Mouse (Mus musculus): ENCODE measurements around the gene B230217C12Rik.

B230217C12Rik gene

DNA sequence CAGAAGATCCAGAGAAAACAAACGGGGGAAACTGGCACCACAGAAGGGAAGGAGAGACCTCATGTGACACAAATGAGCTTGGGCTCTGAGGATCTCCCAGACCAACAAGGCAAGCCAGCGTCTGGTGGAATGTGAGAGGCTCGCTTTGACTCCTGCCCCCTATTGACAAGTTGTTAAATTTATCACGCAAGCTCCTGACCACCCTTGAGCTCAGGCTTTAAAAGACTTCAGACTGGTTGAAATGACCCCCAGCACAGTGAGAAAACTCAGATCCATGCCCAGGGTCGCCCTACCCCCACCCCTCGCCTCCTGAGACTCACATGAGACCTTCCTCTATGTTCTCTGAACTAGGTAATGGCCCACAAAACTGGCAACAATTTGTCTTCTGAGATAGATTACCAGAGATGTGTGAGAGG, at the start of gene B230217C12Rik:
TSS of gene B230217C12Rik (plus strand) at position 242 of the 416 bp plus-strand sequence.
- DNase-seq (ENCODE audit: low spot score): peak; percentile 35

GRCm38 (mm10) chr11:97793165-97793564, 47.4 kb upstream of the B230217C12Rik start:
- DNase-seq (ENCODE audit: low spot score): no peak

- peak; percentile 70 for DNase-seq (ENCODE audit: low spot score)
Observed at GRCm38 (mm10) chr11:97796910-97797309, 43.7 kb upstream of the B230217C12Rik start.

GRCm38 (mm10) chr11:97797369-97798082, 43.1 kb upstream of the B230217C12Rik start:
- DNase-seq (ENCODE audit: low spot score): no peak

DNA sequence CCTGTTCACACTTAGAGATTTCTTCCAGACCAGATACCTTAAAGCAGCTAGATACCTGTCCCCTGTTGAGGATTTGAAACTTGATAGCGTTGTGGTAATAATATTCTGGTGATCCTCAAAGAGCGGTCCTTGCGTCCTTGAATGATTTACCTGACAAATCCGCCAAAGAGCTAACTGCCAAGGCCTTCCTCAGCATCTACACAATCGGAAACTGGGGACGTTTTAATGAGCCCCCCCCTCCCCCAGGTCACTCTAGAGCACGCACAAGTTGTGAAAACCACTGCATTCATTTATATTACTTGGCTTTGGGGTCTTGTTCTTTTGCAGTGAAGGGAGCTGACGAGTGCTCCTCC, 42.5 kb upstream of the B230217C12Rik start:
- no peak for DNase-seq (ENCODE audit: low spot score)

DNA sequence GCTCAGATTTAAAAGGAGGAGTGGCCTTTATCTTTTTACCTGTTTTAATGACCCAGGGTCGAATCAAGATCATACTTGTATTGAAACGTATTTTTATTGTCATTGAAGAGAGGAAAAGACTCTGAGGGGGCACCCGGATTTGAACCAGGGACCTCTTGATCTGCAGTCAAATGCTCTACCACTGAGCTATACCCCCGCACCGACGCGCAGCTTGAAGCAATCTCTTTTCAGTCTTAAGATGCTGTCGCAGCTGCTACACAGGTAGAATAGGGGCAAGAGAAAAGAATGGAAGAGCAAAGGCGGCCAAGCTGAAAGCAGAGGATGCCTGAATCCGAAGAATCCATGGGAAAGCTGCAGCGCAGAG, 41.8 kb upstream of the B230217C12Rik start, which contains the start of gene Lasp1:
TSS of gene Lasp1 (plus strand) at position 219 of the 364 bp plus-strand sequence.
- DNase-seq (ENCODE audit: low spot score): peak; percentile 90

GRCm38 (mm10) chr11:97799146-97799993, 41.2 kb upstream of the B230217C12Rik start:
- peak; percentile 90 for DNase-seq (ENCODE audit: low spot score)

DNA sequence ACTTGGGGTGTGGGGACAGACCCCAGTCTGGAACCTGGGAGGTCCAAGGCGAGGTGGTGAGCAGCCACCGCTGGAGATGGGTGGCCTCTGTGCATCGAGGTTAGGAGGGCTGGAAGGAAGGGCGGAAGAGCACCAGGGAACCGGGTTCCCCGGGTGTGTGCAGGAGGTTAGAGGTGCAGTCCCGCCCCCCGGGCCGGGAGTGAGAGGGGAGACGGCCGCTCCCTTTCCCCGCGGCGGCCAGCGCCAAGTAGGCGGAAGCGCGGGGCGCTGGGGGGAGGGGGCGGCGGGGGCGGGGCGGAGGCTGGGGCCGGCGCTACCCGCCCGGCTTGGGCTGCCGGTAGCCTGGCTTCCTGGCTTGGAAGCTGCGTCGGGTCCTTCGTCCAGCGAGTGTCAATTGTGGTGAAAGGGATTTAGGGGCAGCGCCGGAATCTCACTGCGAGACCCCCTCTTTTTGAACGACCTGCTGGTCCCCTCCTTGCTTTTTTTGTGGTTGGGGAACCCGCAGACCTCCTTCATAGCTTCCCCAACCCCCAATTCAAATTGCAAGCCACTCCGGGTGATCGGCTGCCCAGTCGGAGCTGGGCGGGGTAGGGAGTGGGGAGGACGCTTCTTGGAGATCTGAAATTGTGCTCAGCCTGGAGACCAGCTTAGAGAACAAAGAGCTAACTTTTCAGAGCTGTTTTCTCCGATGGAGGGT, 40.4 kb upstream of the B230217C12Rik start:
- peak; percentile 83 for DNase-seq (ENCODE audit: low spot score)

GRCm38 (mm10) chr11:97800691-97801408, 39.7 kb upstream of the B230217C12Rik start:
- peak; percentile 80 for DNase-seq (ENCODE audit: low spot score)

GRCm38 (mm10) chr11:97801409-97802193, 39.0 kb upstream of the B230217C12Rik start:
- peak; percentile 72 for DNase-seq (ENCODE audit: low spot score)

DNA sequence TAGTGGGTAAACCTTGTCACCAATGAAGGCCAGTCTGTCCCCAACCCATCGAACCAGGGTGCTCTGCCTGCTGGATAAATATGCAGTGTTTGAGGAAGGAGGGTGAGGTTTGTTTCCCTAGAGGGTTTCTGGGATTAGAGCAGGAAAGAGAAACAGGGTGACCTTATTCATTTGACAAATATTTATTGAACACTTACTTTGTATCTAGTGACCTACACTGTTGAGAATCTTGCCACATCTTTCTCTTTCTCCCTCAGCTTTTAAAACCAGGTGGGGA, 38.4 kb upstream of the B230217C12Rik start:
- no peak for DNase-seq (ENCODE audit: low spot score)

DNA sequence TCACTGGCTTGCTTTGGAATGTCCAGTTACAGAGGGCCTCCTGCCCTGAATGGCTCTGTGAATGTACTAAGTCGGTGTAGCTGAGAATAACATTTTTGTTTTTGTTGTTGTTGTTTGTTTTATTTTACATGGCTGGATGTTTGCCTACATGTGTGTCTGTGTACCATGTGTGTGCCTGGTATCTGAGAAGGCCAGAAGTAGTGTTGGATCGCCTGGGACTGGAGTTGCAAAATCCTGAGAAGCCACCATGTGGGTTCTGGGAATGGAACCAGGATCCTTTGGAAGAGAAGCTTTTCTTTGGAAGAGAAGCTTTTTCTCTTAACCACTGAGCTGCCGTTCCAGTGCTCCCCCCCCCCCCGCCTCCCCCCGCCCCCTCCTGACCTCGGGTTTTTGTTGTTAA, 38.1 kb upstream of the B230217C12Rik start:
- DNase-seq (ENCODE audit: low spot score): no peak

DNA sequence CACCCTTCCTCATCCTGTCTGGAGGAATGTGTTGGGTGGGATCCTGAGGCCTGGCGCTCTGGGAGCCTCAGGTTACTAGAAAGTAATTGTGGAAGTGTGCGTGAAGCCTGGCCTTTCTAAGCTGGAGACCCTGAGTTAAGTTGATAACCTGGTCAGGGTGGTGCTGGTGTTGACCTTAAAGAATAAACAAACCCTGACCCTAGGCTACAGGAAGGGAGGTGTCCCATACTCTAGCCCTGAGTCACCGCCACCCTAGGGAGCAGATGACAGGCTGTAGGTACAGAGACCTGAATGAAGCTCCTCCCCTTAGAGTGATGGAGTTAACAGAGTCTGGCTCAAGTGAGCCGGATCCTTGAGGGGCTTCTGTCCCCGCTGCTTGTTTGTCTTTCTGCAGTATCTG, 36.7 kb upstream of the B230217C12Rik start:
- no peak for DNase-seq (ENCODE audit: low spot score)

- no peak for DNase-seq (ENCODE audit: low spot score)
Observed at GRCm38 (mm10) chr11:97804841-97805661, 35.5 kb upstream of the B230217C12Rik start.

DNA sequence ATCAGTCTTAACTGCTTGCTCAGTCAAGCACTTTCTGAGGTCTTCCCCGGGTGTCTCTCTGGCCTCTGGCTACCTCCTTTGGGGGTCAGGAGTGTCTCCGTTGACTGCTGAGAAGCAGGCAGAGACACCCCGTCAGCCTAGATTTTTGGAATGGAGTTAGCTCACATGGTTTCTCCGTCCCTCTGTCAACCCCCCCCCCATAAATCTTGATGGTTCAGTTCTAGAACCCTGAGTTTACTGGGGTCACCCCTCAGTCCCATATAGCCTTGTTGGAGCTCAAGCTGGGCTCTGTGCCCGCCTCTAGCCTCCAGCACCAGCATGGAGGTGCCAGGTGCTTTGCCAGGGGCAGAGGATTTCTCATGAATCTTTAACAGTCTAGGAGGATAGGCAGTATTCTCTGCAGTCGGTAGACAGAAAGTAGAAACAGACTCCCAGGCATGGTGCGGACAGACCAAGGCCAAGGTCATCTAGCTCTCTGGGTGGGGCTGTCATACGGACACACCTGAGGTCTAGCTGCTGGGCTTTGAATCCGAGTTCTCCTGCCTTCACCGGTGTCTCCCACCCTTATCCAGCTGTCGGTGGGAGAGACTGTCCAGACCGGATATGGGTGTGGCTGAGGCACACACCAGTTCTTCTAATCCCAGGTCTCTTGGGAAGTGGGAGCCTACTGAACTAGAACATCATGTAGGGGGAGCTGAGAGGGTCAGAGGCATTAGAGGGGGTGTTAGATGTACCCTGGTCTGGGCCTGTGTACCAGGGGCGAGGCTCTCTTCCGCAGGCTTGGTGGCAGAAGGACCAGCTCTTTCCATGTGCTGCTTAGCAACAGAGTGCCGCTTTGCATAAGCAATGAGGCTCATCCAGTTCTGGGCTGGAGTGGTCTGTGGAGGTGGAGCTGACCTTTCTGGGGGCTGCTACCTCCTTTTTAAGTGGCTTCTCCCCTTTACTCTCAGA, 34.6 kb upstream of the B230217C12Rik start:
- no peak for DNase-seq (ENCODE audit: low spot score)

- no peak for DNase-seq (ENCODE audit: low spot score)
Observed at GRCm38 (mm10) chr11:97806613-97806964, 34.0 kb upstream of the B230217C12Rik start.

- no peak for DNase-seq (ENCODE audit: low spot score)
Observed at GRCm38 (mm10) chr11:97807626-97808025, 33.0 kb upstream of the B230217C12Rik start.

DNA sequence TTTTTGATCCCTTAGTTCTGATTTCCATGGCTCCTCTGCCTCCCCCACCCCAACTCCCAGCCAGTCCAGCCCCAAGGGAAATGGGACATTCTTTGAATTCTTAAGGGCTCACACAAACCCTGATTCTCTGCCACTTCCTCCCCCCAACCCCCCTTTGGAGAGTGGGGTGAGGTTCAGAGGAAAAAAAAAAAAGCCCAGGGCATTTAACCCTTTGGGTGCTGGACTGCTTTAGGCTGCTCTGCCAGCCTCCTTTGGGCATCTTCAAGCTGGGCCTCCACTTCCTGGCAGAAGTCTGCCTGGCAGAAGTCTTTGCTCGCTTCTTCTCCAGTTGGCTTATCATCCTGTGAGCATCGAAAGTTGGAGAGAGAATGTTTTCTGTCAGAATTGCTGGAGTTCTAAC, 32.5 kb upstream of the B230217C12Rik start:
- no peak for DNase-seq (ENCODE audit: low spot score)

DNA sequence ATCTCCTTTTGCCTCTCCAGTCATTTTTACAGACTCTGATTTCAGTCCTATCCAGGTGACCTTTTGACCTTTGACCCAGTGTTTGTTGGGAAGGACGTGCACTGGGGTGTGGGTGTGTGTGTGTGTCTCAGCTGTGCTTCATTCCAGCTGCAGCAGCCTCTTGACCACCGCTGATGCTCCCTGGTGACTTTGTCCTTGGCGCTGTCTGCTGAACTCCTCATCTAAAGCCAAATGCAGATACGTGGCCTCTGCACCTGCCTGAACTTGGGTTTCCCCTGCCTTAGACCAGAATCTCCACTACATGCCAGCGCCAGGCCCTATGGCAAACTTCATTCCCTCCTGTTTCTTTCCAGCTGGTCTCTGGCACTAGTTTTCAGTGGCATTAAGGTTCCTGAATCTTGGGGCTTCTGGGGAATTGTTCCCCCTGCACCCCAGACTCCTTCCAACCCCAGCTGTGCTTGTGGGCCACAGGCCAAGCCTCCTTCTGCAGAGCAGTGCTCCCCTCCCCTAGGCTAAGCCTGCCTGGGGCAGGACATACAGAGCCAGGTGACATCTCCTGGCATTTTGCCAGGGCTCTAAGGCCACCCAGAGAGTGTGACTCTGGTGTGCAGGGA, 31.9 kb upstream of the B230217C12Rik start:
- DNase-seq (ENCODE audit: low spot score): no peak
